Mouse (Mus musculus) CH12.LX (cell line): ENCODE results near the gene Tulp2. TPM values are rescaled to one million over a fixed set of nuclear protein-coding genes. Genes with fewer than 3 reads are reported as not detected.

Experiments used
- DNase-seq: peaks from one replicate; pipeline ENCODE4 v3.0.0-alpha.2; 2013; ENCODE audit errors: extremely low read depth
- H3K27ac ChIP-seq: 2 replicates; pipeline ENCODE4 v1.5.1; 2012; ENCODE audit warnings: low read depth, mild to moderate bottlenecking, control low read depth, moderate library complexity; ENCODE audit not compliant: insufficient read depth
- H3K27me3 ChIP-seq: replicated peaks from 2 replicates; pipeline ENCODE3; 2012; ENCODE audit warnings: inconsistent platforms
- H3K36me3 ChIP-seq, 2 experiments: replicated peaks in 1 of 2; 2 replicates each; pipeline versions ENCODE3 to v1.6.1; 2012; ENCODE audit warnings: inconsistent platforms in 1 of 2, low read length in 1 of 2, mild to moderate bottlenecking in 1 of 2, mixed read lengths in 1 of 2, moderate library complexity in 1 of 2; ENCODE audit not compliant: control insufficient read depth in 1 of 2, insufficient read depth in 1 of 2
- H3K4me1 ChIP-seq, 2 experiments: 2 replicates each; pipeline ENCODE4 v1.6.1; 2012; ENCODE audit warnings: inconsistent platforms in 1 of 2, moderate library complexity in 1 of 2; ENCODE audit not compliant: insufficient read depth in 2 of 2, control insufficient read depth in 1 of 2
- H3K4me2 ChIP-seq: 2 replicates; pipeline ENCODE4 v1.6.1; 2012; ENCODE audit warnings: low read depth, mild to moderate bottlenecking, control low read depth; ENCODE audit not compliant: poor library complexity, insufficient read depth, severe bottlenecking
- H3K4me3 ChIP-seq, 3 experiments: fragments of 150-350 bp in 1 of 3; sonication (generic) in 1 of 3; replicated peaks in 1 of 3; 2 replicates each; pipeline versions ENCODE3 to v1.5.1; 2011 to 2012; ENCODE audit warnings: low read depth in 2 of 3, low read length in 2 of 3, mild to moderate bottlenecking in 2 of 3, moderate library complexity in 2 of 3, control low read depth in 1 of 3, improper control_type of control experiment in 1 of 3, inconsistent platforms in 1 of 3, mixed read lengths in 1 of 3; ENCODE audit not compliant: poor library complexity in 1 of 3
- H3K79me2 ChIP-seq: replicated peaks from 2 replicates; pipeline ENCODE4 v1.6.1; 2012; ENCODE audit warnings: mild to moderate bottlenecking, moderate library complexity; ENCODE audit not compliant: control insufficient read depth, poor library complexity, insufficient read depth, severe bottlenecking; ENCODE audit errors: extremely low read depth
- H3K9ac ChIP-seq: 2 replicates; pipeline ENCODE4 v1.6.1; 2012; ENCODE audit warnings: low read depth, mild to moderate bottlenecking, control low read depth, moderate library complexity; ENCODE audit not compliant: insufficient read depth
- H3K9me3 ChIP-seq: replicated peaks from 2 replicates; pipeline ENCODE3; 2012; ENCODE audit warnings: low read length, inconsistent platforms, mixed read lengths
- BHLHE40 ChIP-seq: IDR thresholded peaks from 2 replicates; pipeline ENCODE4 v1.6.1; 2011; ENCODE audit warnings: mild to moderate bottlenecking, low read depth, low read length, improper control_type of control experiment
- CTCF ChIP-seq, 2 experiments: IDR thresholded peaks in 1 of 2; conservative IDR thresholded peaks in 1 of 2; 2 replicates each; pipeline ENCODE4 v1.5.1; 2011 to 2012; ENCODE audit warnings: low read depth in 2 of 2, low read length in 2 of 2, improper control_type of control experiment in 1 of 2, inconsistent platforms in 1 of 2, mild to moderate bottlenecking in 1 of 2, moderate library complexity in 1 of 2
- ELF1 ChIP-seq: IDR thresholded peaks from 2 replicates; pipeline ENCODE4 v1.6.1; 2014; ENCODE audit warnings: low read depth, mild to moderate bottlenecking, inconsistent platforms, low read length, improper control_type of control experiment
- GABPA ChIP-seq: IDR thresholded peaks from 2 replicates; pipeline ENCODE4 v1.6.1; 2012; ENCODE audit warnings: low read depth, low read length, improper control_type of control experiment, inconsistent platforms; ENCODE audit not compliant: insufficient replicate concordance
- JUND ChIP-seq: conservative IDR thresholded peaks from 2 replicates; pipeline ENCODE4 v1.6.1; 2011; ENCODE audit warnings: low read depth, low read length, improper control_type of control experiment
- MAFK ChIP-seq: IDR thresholded peaks from 2 replicates; pipeline ENCODE4 v1.6.1; 2011; ENCODE audit warnings: low read length, improper control_type of control experiment; ENCODE audit not compliant: insufficient replicate concordance
- MAX ChIP-seq: IDR thresholded peaks from 2 replicates; pipeline ENCODE4 v1.6.1; 2011; ENCODE audit warnings: low read length, improper control_type of control experiment
- NELFE ChIP-seq: IDR thresholded peaks from 2 replicates; pipeline ENCODE4 v1.6.1; 2011; ENCODE audit warnings: low read depth, low read length, improper control_type of control experiment
- PAX5 ChIP-seq: IDR thresholded peaks from 2 replicates; pipeline ENCODE4 v1.6.1; 2012; ENCODE audit warnings: low read length, inconsistent platforms, mixed read lengths
- POLR2AphosphoS2 ChIP-seq: IDR thresholded peaks from 2 replicates; pipeline ENCODE4 v1.6.1; 2011; ENCODE audit warnings: low read depth, low read length, improper control_type of control experiment
- RAD21 ChIP-seq: IDR thresholded peaks from 2 replicates; pipeline ENCODE4 v1.6.1; 2011; ENCODE audit warnings: low read depth, mild to moderate bottlenecking, low read length, improper control_type of control experiment, moderate library complexity
- RCOR1 ChIP-seq: conservative IDR thresholded peaks from 2 replicates; pipeline ENCODE4 v1.6.1; 2012; ENCODE audit warnings: low read depth, mild to moderate bottlenecking, inconsistent platforms, low read length, improper control_type of control experiment
- SMC3 ChIP-seq: IDR thresholded peaks from 2 replicates; pipeline ENCODE4 v1.6.1; 2011; ENCODE audit warnings: low read depth, low read length, improper control_type of control experiment
- USF1 ChIP-seq: IDR thresholded peaks from 2 replicates; pipeline ENCODE4 v1.6.1; 2014; ENCODE audit warnings: low read depth, mild to moderate bottlenecking, inconsistent platforms, low read length, improper control_type of control experiment
- ZC3H11A ChIP-seq: IDR thresholded peaks from 2 replicates; pipeline ENCODE4 v1.6.1; 2012; ENCODE audit warnings: low read depth, mild to moderate bottlenecking, inconsistent platforms, low read length, improper control_type of control experiment
- ZNF384 ChIP-seq: IDR thresholded peaks from 2 replicates; pipeline ENCODE4 v1.6.1; 2012; ENCODE audit warnings: low read depth, low read length, improper control_type of control experiment, inconsistent platforms
- dilution Hi-C: fragments of 300-500 bp; cut with MboI; formaldehyde crosslinking; loops from 2 replicates; pipeline ENCODE4 v1.14.3; 2020; ENCODE audit warnings: low sequenced_read_pairs; ENCODE audit not compliant: extremely low pct_unique_long_range_greater_than_20kb, extremely low pct_ligation_motif_present
- in situ Hi-C: fragments of 300-500 bp; cut with MboI; formaldehyde crosslinking; loops from 3 replicates; pipeline ENCODE4 v1.14.3; 2019; ENCODE audit warnings: low sequenced_read_pairs, low pct_ligation_motif_present, low pct_unique_long_range_greater_than_20kb, mixed read lengths
- polyA plus RNA-seq: library from polyadenylated mRNA; unstranded; fragments of >175 nt; gene quantifications from 2 replicates; pipeline ENCODE4 v1.2.1, GENCODE M21; 2012; ENCODE audit warnings: low read depth; ENCODE audit not compliant: insufficient read length
- total RNA-seq, 2 experiments: library from RNA; depleted of rRNA; stranded (reverse); fragments of 300-350 nt in 1 of 2; fragments of >200 nt in 1 of 2; gene quantifications; 2 replicates each; pipeline ENCODE4 v1.2.3; 2012 to 2014

Tulp2 gene
- total and polyA plus RNA-seq, 3 experiments = 0.13 TPM; not detected in 2

DNA sequence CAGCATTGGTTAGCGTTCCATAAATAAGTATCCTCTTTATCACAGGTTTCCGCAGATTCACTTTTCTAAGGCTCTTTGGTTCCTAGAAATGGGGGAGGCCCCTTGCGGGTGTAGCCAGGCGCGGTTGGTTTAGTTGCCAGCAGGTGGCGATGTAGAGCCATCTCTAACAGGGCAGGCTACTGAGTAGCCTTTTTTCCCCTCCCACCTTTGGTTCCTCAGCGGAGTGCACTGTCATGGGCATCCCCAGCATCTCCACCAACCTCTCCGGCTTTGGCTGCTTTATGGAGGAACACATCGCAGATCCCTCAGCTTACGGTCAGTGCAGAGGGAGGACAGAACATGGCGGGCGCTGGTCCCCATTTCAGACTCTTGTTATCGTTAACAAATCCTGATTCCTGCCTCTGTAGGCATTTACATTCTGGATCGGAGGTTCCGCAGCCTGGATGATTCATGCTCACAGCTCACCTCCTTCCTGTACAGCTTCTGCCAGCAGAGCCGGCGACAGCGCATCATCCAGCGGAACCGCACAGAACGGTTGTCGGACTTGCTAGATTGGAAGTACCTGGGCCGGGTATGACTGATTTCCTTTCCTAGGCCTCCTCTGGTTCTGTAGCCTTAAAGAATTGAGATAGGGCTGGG is 30.2 kb upstream of the Tulp2 start (continued):
- TF ChIP-seq MAFK (no peak), JUND (no peak), RCOR1 (no peak), NELFE (no peak), PAX5 (no peak), CTCF (conservative IDR thresholded peaks at IDR 0.05 in 1 of 2, IDR thresholded peaks at IDR 0.05 in 1 of 2; ENCODE audit: low read depth in 2 of 2, low read length in 2 of 2) (peak; percentile 73 to 90), USF1 (no peak), ZC3H11A (no peak), GABPA (no peak), RAD21 (peak; percentile 75), BHLHE40 (no peak; the same call in 1 of the 2 replicates), POLR2AphosphoS2 (no peak), SMC3 (peak; percentile 86), MAX (no peak), ELF1 (0 out of 2 replicates have a peak, but pooled peaks have one; percentile 16)

GRCm38 (mm10) chr7:45454971-45455370 is 26.7 kb upstream of the Tulp2 start:
- dilution Hi-C loops = no loop called here
- Histone ChIP-seq H3K79me2 (peaks cover 19% of the 10 kb centered on the region), H3K4me1 (peaks cover 0 to 23% of the 10 kb centered on the region in 2 experiments; a peak in 2 of 4 replicates), H3K9me3 (no peaks in the 10 kb centered on the region), H3K27me3 (no peaks in the 10 kb centered on the region), H3K4me3 (no peak overlapping the region), H3K36me3 (peaks cover 44 to 70% of the 10 kb centered on the region in 2 experiments), H3K9ac (no peak overlapping the region), H3K27ac (no peak overlapping the region), H3K4me2 (no peak overlapping the region)
- in situ Hi-C loops = no loop called here
- no peak for TF ChIP-seq PAX5
- DNase-seq = no peak

DNA sequence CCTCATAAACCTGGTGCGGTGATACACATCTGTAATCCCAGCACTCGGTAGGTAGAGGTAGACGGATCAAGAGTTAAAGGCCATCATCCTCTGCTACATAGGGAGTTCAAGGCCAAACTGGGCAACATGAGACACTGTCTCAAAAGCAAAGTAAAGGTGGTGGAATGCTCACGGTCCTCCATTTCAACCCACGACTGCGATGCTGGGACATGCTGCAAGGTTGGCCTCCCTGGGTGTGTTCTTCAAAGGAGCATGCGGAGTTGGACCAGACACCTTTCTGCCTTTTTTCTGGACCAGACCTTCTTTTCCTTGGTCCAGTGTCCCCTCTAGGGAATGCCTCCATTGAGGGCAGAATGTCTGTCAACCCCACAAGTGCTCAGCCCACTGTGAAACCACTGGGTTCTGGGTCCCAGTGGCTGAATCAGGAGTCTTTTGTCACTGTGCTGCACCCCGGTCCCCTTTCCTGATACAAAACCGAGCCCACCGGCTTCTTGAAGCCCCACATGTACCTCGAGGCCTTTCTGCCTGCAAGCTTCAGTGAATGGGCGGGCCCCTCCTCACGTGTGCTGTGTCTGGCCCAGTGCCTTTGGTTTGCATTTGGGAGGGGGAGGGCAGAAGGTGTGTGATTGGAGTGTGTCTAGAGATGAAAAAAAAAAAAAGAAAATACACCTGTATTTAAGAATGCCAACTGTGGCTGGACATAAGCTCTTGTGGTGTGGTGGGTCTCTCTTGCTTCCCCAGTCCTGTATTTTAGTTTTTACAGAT is 25.6 kb upstream of the Tulp2 start:
- dilution Hi-C loops = no loop called here
- Histone ChIP-seq H3K4me1 (peaks cover 7 to 34% of the 10 kb centered on the region in 2 experiments), H3K27ac (no peak overlapping the region), H3K4me2 (no peak overlapping the region)
- TF ChIP-seq RAD21 (no peak), ZNF384 (peak; percentile 31)
- TF ChIP-seq, all 38 proteins: peak for 1
- no peak for DNase-seq
- H3K27me3 ChIP-seq = no peaks in the 10 kb centered on the region
- H3K9ac ChIP-seq = no peak overlapping the region
- in situ Hi-C loops = no loop called here
- no peak overlapping the region for H3K4me3 ChIP-seq
- no peaks in the 10 kb centered on the region for H3K9me3 ChIP-seq
- H3K36me3 ChIP-seq = peaks cover 43 to 76% of the 10 kb centered on the region in 2 experiments
- peaks cover 19% of the 10 kb centered on the region for H3K79me2 ChIP-seq
